ENCODE assay signal across 19 mouse cellular contexts in genomic region chr1:86515715-86516410, GRCm38 (mm10). TPM values are rescaled to one million over a fixed set of nuclear protein-coding genes. Genes with fewer than 3 reads are reported as not detected.
A peak's percentile ranks its signal among the peaks of the same experiment; 100 is the strongest.
DNase-seq lines count a peak whose midpoint lies in the region; ATAC-seq and TF ChIP-seq lines count a peak whose summit lies in the region.
"Had no signal": no experiment of that assay in that cellular context is flagged by ENCODE, and none has a peak within 500 bp of the region (broad histone marks: within the 10 kb centered on the region; RNA-seq: fewer than 3 reads in every experiment).

No protein-coding gene starts in this region.

- H3K36me3 ChIP-seq in kidney, embryonic 16.5 days (ENCODE audit: insufficient read depth, low read length): no peaks in the 10 kb centered on the region
- no peaks in the 10 kb centered on the region for H3K36me3 ChIP-seq in heart, adult 2 months (ENCODE audit: control insufficient read depth, insufficient read depth, low read length)
- H3K36me3 ChIP-seq: forebrain, embryonic 15.5 days; hindbrain, embryonic 13.5 days; neural tube, embryonic 12.5 days had no signal

- H3K27ac ChIP-seq in kidney, embryonic 16.5 days (ENCODE audit: low read length): 0 out of 2 replicates have a peak overlapping the region, but pooled peaks have one; percentile 34
- peak overlapping the region; percentile 81 for H3K27ac ChIP-seq in embryonic fibroblast, embryonic 13.5 days (ENCODE audit: insufficient read depth, low read length)
- H3K27ac ChIP-seq in heart, adult 2 months: no peak overlapping the region
- H3K27ac ChIP-seq: forebrain, embryonic 15.5 days; hindbrain, embryonic 13.5 days; neural tube, embryonic 12.5 days had no signal

- no peak for TF ChIP-seq CTCF in embryonic fibroblast, embryonic 13.5 days (IDR thresholded peaks at IDR 0.05; ENCODE audit: borderline replicate concordance, insufficient read depth, low read length)
- TF ChIP-seq CTCF in heart, adult 2 months (IDR thresholded peaks at IDR 0.05): no peak

- H3K9ac ChIP-seq in kidney, embryonic 16.5 days (replicated peaks; ENCODE audit: low read length): no peak overlapping the region
- no peak overlapping the region for H3K9ac ChIP-seq in heart, adult 2 months (ENCODE audit: low read depth, low read length)
- H3K9ac ChIP-seq: forebrain, embryonic 15.5 days; hindbrain, embryonic 13.5 days; neural tube, embryonic 12.5 days had no signal

- H3K4me1 ChIP-seq in kidney, embryonic 16.5 days (ENCODE audit: insufficient read depth, low read length): peaks cover 4% of the 10 kb centered on the region; the same call in 1 of the 2 replicates
- H3K4me1 ChIP-seq in embryonic fibroblast, embryonic 13.5 days (ENCODE audit: control insufficient read depth, insufficient read depth, low read length): no peaks in the 10 kb centered on the region
- no peaks in the 10 kb centered on the region for H3K4me1 ChIP-seq in heart, adult 2 months (ENCODE audit: control insufficient read depth, insufficient read depth, low read length)
- H3K4me1 ChIP-seq: neural tube, embryonic 12.5 days had no signal

- no peak for DNase-seq in kidney, postnatal 36 days
- peak; percentile 60 for DNase-seq in naive thymus-derived CD4-positive, alpha-beta T cell, adult 2 months (ENCODE audit: low read depth)
- no peak for DNase-seq in heart, adult 2 months
- DNase-seq in urinary bladder, adult 18-20 months (ENCODE audit: low spot score in 2 of 2): no peak
- DNase-seq: adrenal gland, postnatal 25 days; cerebellum, postnatal 14 days; kidney, adult 11 months; kidney, postnatal 14 days; lung, adult 18-20 months; lung, postnatal 36 days; thymus, postnatal 14 days had no signal

- no peak for TF ChIP-seq EP300 in heart, adult 2 months (IDR thresholded peaks at IDR 0.05; ENCODE audit: insufficient read depth, low read depth, low read length)

- intact Hi-C loops in heart, adult 2 months (cut with DNase I): no loop called here

- no peaks in the 10 kb centered on the region for H3K79me2 ChIP-seq in heart, adult 2 months (replicated peaks; ENCODE audit: control insufficient read depth, insufficient read depth, low read length)

- H3K27me3 ChIP-seq in kidney, embryonic 16.5 days (ENCODE audit: insufficient read depth, low read length): no peaks in the 10 kb centered on the region
- H3K27me3 ChIP-seq in heart, adult 2 months (ENCODE audit: control insufficient read depth, insufficient read depth, low read length): no peaks in the 10 kb centered on the region
- H3K27me3 ChIP-seq: forebrain, embryonic 15.5 days; hindbrain, embryonic 13.5 days; neural tube, embryonic 12.5 days had no signal

- no peak overlapping the region for H3K4me3 ChIP-seq in kidney, embryonic 16.5 days (ENCODE audit: low read length)
- H3K4me3 ChIP-seq in embryonic fibroblast, embryonic 13.5 days (ENCODE audit: insufficient read depth, low read length): no peak overlapping the region
- no peak overlapping the region for H3K4me3 ChIP-seq in heart, adult 2 months
- H3K4me3 ChIP-seq: forebrain, embryonic 15.5 days; hindbrain, embryonic 13.5 days; neural tube, embryonic 12.5 days had no signal

- ATAC-seq in kidney, embryonic 16.5 days (ENCODE audit: low FRiP score, low TSS enrichment): no peak
- peak; percentile 95 for ATAC-seq in CD4-positive, CD25-positive, alpha-beta regulatory T cell, adult 4 months
- ATAC-seq in frontal cortex, adult (ENCODE audit: low TSS enrichment): no peak
- ATAC-seq: forebrain, embryonic 15.5 days; midbrain, embryonic 16.5 days had no signal

- H3K9me3 ChIP-seq in kidney, embryonic 16.5 days (ENCODE audit: low read length): no peaks in the 10 kb centered on the region
- H3K9me3 ChIP-seq: forebrain, embryonic 15.5 days; hindbrain, embryonic 13.5 days; neural tube, embryonic 12.5 days had no signal

- WGBS in kidney, embryonic 16.5 days: 53% methylated on average over 6 of the region's 6 CpGs
- WGBS in heart, adult 2 months: 50% methylated on average over 6 of the region's 6 CpGs

- TF ChIP-seq POLR2A in embryonic fibroblast, embryonic 13.5 days (IDR thresholded peaks at IDR 0.05; ENCODE audit: low read depth, low read length): no peak
- TF ChIP-seq POLR2A in heart, adult 2 months (IDR thresholded peaks at IDR 0.05; ENCODE audit: insufficient read depth, low read depth, low read length): no peak

- H3K4me2 ChIP-seq in kidney, embryonic 16.5 days (replicated peaks; ENCODE audit: low read depth, low read length): no peak overlapping the region
- H3K4me2 ChIP-seq: forebrain, embryonic 15.5 days; hindbrain, embryonic 13.5 days; neural tube, embryonic 12.5 days had no signal

RNA-seq across cellular contexts. Expression of gene Ptma, which starts 10.7 kb away (rescaled TPM):
- 2,279 and 2,662 TPM in 2 replicates for polyA plus RNA-seq in kidney, embryonic 16.5 days (2015; fragmentation: Nextera tagmentation; extraction: Ambion mirVana)
- 1,000 to 10,000 TPM; 2,790 to 2,877 TPM for polyA plus RNA-seq in CD4-positive, CD25-positive, alpha-beta regulatory T cell, adult 4 months (2017; shearing (Covaris generic))
- 1,524 and 1,625 TPM in 2 replicates for polyA plus RNA-seq in embryonic fibroblast, embryonic 13.5 days (2011; ENCODE audit: insufficient read length, low read depth, missing spikeins)
- total RNA-seq in heart, adult 2 months (2021): 100 to 1,000 TPM; 200 to 227 TPM
- 169 and 177 TPM in 2 replicates for polyA plus RNA-seq in heart, adult 2 months (2012; rRNA removed)
